14 mouse cellular contexts compared by ENCODE assay signal in the genomic region with DNA sequence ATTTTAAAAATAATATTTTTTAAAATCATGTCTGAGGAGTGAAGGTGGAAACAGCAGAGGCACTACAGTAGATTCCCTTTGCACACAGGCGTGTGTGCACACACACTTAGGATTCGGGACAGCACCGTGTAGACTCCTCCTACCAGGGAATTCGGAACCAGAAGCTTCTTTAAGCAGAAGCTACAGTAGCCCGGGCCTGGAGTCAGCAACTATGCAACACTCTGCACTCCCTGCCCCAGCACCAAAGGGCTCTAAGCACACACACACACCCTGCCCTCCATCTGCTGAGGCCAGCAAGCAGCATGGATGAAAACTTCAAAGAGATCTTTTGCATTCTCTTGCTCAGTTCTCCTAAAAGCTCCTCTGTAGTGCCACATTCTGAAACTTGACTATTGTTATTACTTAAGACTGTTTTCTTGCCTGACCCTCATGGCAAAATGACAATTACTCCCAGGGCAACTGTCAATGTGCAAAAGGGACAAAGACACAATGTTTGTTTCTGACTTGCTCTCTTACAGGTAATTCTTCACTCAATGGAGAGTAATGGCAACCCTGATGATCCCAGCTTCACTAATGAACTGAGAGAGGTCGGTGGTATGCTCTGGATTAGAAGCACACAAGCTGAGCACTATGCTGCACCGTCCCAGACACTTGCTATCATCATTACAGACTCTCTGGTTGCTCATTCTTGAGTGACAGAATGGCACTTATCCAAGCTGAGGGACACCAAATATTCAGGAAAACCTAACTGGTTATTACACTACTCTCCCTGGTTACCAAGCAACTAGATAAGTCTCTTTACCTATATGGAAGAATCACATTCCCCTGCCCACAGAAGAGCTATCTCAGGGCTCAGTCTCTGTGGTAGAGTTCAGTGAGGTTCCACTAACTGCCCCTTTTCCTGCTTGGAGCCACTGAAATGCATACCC. TPM values are rescaled to one million over a fixed set of nuclear protein-coding genes. Genes with fewer than 3 reads are reported as not detected.
A peak's percentile ranks its signal among the peaks of the same experiment; 100 is the strongest.
DNase-seq lines count a peak whose midpoint lies in the region; ATAC-seq and TF ChIP-seq lines count a peak whose summit lies in the region.
"Had no signal": no experiment of that assay in that cellular context is flagged by ENCODE, and none has a peak within 500 bp of the region (broad histone marks: within the 10 kb centered on the region; RNA-seq: fewer than 3 reads in every experiment).

No protein-coding gene starts in this region.

- H3K9ac ChIP-seq in lung, embryonic 16.5 days (ENCODE audit: low read length): no peak overlapping the region
- H3K9ac ChIP-seq: heart, embryonic 15.5 days; lung, embryonic 15.5 days; stomach, embryonic 15.5 days had no signal

- TF ChIP-seq CTCF in gastrocnemius, adult 2 months (IDR thresholded peaks at IDR 0.05): no peak

- H3K4me3 ChIP-seq in gastrocnemius, adult 2 months: no peak overlapping the region
- H3K4me3 ChIP-seq in lung, embryonic 16.5 days (ENCODE audit: low read length): no peak overlapping the region
- H3K4me3 ChIP-seq: heart, embryonic 15.5 days; lung, embryonic 15.5 days; stomach, embryonic 15.5 days had no signal

- H3K4me2 ChIP-seq in lung, embryonic 16.5 days (ENCODE audit: low read depth, low read length): no peak overlapping the region
- H3K4me2 ChIP-seq: heart, embryonic 15.5 days; lung, embryonic 15.5 days; stomach, embryonic 15.5 days had no signal

- peak; percentile 32 for DNase-seq in gastrocnemius, adult 2 months
- DNase-seq in gastrocnemius, adult 8-10 months (ENCODE audit: low spot score in 2 of 2): no peak
- no peak for DNase-seq in lung, postnatal 14 days
- DNase-seq in left cerebral cortex, adult 11 months (ENCODE audit: low spot score): no peak
- no peak for DNase-seq in right cerebral cortex, postnatal 4 days
- DNase-seq: cerebellum, adult 8-10 months; thymus, postnatal 14 days had no signal

- intact Hi-C loops in gastrocnemius, adult 2 months (cut with DNase I): no loop called here

- H3K27me3 ChIP-seq in lung, embryonic 16.5 days (ENCODE audit: control insufficient read depth, insufficient read depth, low read depth, low read length): no peaks in the 10 kb centered on the region
- H3K27me3 ChIP-seq: heart, embryonic 15.5 days; lung, embryonic 15.5 days; stomach, embryonic 15.5 days had no signal

- ATAC-seq in lung, embryonic 16.5 days (ENCODE audit: low read depth): 0 out of 2 replicates have a peak, but pooled peaks have one; percentile 20
- peak; percentile 42; the same call in 1 of the 2 replicates for ATAC-seq in common myeloid progenitor, adult 5-6 weeks (replicated peaks; ENCODE audit: low read depth, poor library complexity, severe bottlenecking)
- peak; percentile 62 for ATAC-seq in megakaryocyte-erythroid progenitor cell, adult 5-6 weeks (replicated peaks; ENCODE audit: low FRiP score, low TSS enrichment, poor library complexity, severe bottlenecking)
- ATAC-seq: inflammation-experienced regulatory T-cells, adult 6 months had no signal

- H3K27ac ChIP-seq in gastrocnemius, adult 2 months: peak overlapping the region; percentile 57
- H3K27ac ChIP-seq in lung, embryonic 16.5 days (ENCODE audit: low read length): no peak overlapping the region
- H3K27ac ChIP-seq: heart, embryonic 15.5 days; lung, embryonic 15.5 days; stomach, embryonic 15.5 days had no signal

- no peaks in the 10 kb centered on the region for H3K9me3 ChIP-seq in lung, embryonic 16.5 days (ENCODE audit: control insufficient read depth, low read length)
- H3K9me3 ChIP-seq: heart, embryonic 15.5 days; lung, embryonic 15.5 days; stomach, embryonic 15.5 days had no signal

- WGBS in lung, embryonic 16.5 days: 54% methylated on average over 7 of the region's 7 CpGs

- no peaks in the 10 kb centered on the region; the same call in 1 of the 2 replicates for H3K4me1 ChIP-seq in lung, embryonic 16.5 days (replicated peaks; ENCODE audit: control insufficient read depth, insufficient read depth, low read length)
- H3K4me1 ChIP-seq: stomach, embryonic 15.5 days had no signal

- peaks cover 3% of the 10 kb centered on the region; the same call in 1 of the 2 replicates for H3K36me3 ChIP-seq in lung, embryonic 16.5 days (ENCODE audit: control insufficient read depth, insufficient read depth, low read length)
- H3K36me3 ChIP-seq: stomach, embryonic 15.5 days had no signal

RNA-seq across cellular contexts. Expression of a gene that starts 20.1 kb away (rescaled TPM):
- total RNA-seq in gastrocnemius, adult 2 months (2021): 100 to 1,000 TPM; 124 to 131 TPM
- 100 to 1,000 TPM; 142 to 173 (median 149) TPM for total RNA-seq in gastrocnemius, adult 8-10 months (2022)
- polyA plus RNA-seq in lung, embryonic 16.5 days (2015; fragmentation: Nextera tagmentation; extraction: Ambion mirVana): 28.2 and 29.4 TPM in 2 replicates
- total RNA-seq in common myeloid progenitor, adult 5-6 weeks (2017): 44.8 and 58.4 TPM in 2 replicates
- total RNA-seq in megakaryocyte-erythroid progenitor cell, adult 5-6 weeks (2014; fragmentation: Nextera tagmentation): 57.2 and 60.8 TPM in 2 replicates
- total RNA-seq in megakaryocyte-erythroid progenitor cell, adult 5-6 weeks (2017): 53.1 and 62.4 TPM in 2 replicates

RNA-seq across cellular contexts. Expression of a gene that starts 54.4 kb away (rescaled TPM):
- 10 to 100 TPM; 30.4 to 58.0 TPM for total RNA-seq in gastrocnemius, adult 2 months (2021)
- total RNA-seq in gastrocnemius, adult 8-10 months (2022): 10 to 100 TPM; 47.6 to 59.9 (median 49.6) TPM
- polyA plus RNA-seq in lung, embryonic 16.5 days (2015; fragmentation: Nextera tagmentation; extraction: Ambion mirVana): 6.8 and 8.1 TPM in 2 replicates
- total RNA-seq in common myeloid progenitor, adult 5-6 weeks (2017): not detected in 2 replicates
- total RNA-seq in megakaryocyte-erythroid progenitor cell, adult 5-6 weeks (2014; fragmentation: Nextera tagmentation): not detected in 2 replicates
- not detected in 2 replicates for total RNA-seq in megakaryocyte-erythroid progenitor cell, adult 5-6 weeks (2017)
- polyA plus RNA-seq: inflammation-experienced regulatory T-cells, adult 6 months had no signal

RNA-seq across cellular contexts. Expression of a gene that starts 57.2 kb away (rescaled TPM):
- total RNA-seq in gastrocnemius, adult 2 months (2021): not detected
- not detected for total RNA-seq in gastrocnemius, adult 8-10 months (2022)
- polyA plus RNA-seq in lung, embryonic 16.5 days (2015; fragmentation: Nextera tagmentation; extraction: Ambion mirVana): 5.6 and 6.2 TPM in 2 replicates
- 0.37 and 3.8 TPM in 2 replicates for total RNA-seq in common myeloid progenitor, adult 5-6 weeks (2017)
- total RNA-seq in megakaryocyte-erythroid progenitor cell, adult 5-6 weeks (2014; fragmentation: Nextera tagmentation): not detected in 2 replicates
- total RNA-seq in megakaryocyte-erythroid progenitor cell, adult 5-6 weeks (2017): not detected in 2 replicates

Comparison
In these comparisons a context has a peak if more than half of its experiments do, and no peak if none do; other contexts are left out.
1. RNA of a gene that starts 54.4 kb away (total RNA-seq): 30.4 to 58.0 TPM in gastrocnemius, adult 2 months and 47.6 to 59.9 TPM in gastrocnemius, adult 8-10 months; not detected in common myeloid progenitor, adult 5-6 weeks and not detected in megakaryocyte-erythroid progenitor cell, adult 5-6 weeks; every median in the first group is over 10 times any median in the second.
2. Peak in every context shown above with its lines, with median percentiles within 50 percentile points of each other: ATAC-seq.